Mouse (Mus musculus) CH12.LX (cell line): ENCODE data around the gene Mast3. TPM values are rescaled to one million over a fixed set of nuclear protein-coding genes. Genes with fewer than 3 reads are reported as not detected.

ENCODE experiments used
- DNase-seq: peaks from one replicate; pipeline ENCODE4 v3.0.0-alpha.2; 2013; ENCODE audit errors: extremely low read depth
- H3K27ac ChIP-seq: 2 replicates; pipeline ENCODE4 v1.5.1; 2012; ENCODE audit warnings: low read depth, mild to moderate bottlenecking, control low read depth, moderate library complexity; ENCODE audit not compliant: insufficient read depth
- H3K27me3 ChIP-seq: replicated peaks from 2 replicates; pipeline ENCODE3; 2012; ENCODE audit warnings: inconsistent platforms
- H3K36me3 ChIP-seq, 2 experiments: replicated peaks in 1 of 2; 2 replicates each; pipeline versions ENCODE3 to v1.6.1; 2012; ENCODE audit warnings: inconsistent platforms in 1 of 2, low read length in 1 of 2, mild to moderate bottlenecking in 1 of 2, mixed read lengths in 1 of 2, moderate library complexity in 1 of 2; ENCODE audit not compliant: control insufficient read depth in 1 of 2, insufficient read depth in 1 of 2
- H3K4me1 ChIP-seq, 2 experiments: 2 replicates each; pipeline ENCODE4 v1.6.1; 2012; ENCODE audit warnings: inconsistent platforms in 1 of 2, moderate library complexity in 1 of 2; ENCODE audit not compliant: insufficient read depth in 2 of 2, control insufficient read depth in 1 of 2
- H3K4me2 ChIP-seq: 2 replicates; pipeline ENCODE4 v1.6.1; 2012; ENCODE audit warnings: low read depth, mild to moderate bottlenecking, control low read depth; ENCODE audit not compliant: poor library complexity, insufficient read depth, severe bottlenecking
- H3K4me3 ChIP-seq, 3 experiments: fragments of 150-350 bp in 1 of 3; sonication (generic) in 1 of 3; replicated peaks in 1 of 3; 2 replicates each; pipeline versions ENCODE3 to v1.5.1; 2011 to 2012; ENCODE audit warnings: low read depth in 2 of 3, low read length in 2 of 3, mild to moderate bottlenecking in 2 of 3, moderate library complexity in 2 of 3, control low read depth in 1 of 3, improper control_type of control experiment in 1 of 3, inconsistent platforms in 1 of 3, mixed read lengths in 1 of 3; ENCODE audit not compliant: poor library complexity in 1 of 3
- H3K79me2 ChIP-seq: replicated peaks from 2 replicates; pipeline ENCODE4 v1.6.1; 2012; ENCODE audit warnings: mild to moderate bottlenecking, moderate library complexity; ENCODE audit not compliant: control insufficient read depth, poor library complexity, insufficient read depth, severe bottlenecking; ENCODE audit errors: extremely low read depth
- H3K9ac ChIP-seq: 2 replicates; pipeline ENCODE4 v1.6.1; 2012; ENCODE audit warnings: low read depth, mild to moderate bottlenecking, control low read depth, moderate library complexity; ENCODE audit not compliant: insufficient read depth
- H3K9me3 ChIP-seq: replicated peaks from 2 replicates; pipeline ENCODE3; 2012; ENCODE audit warnings: low read length, inconsistent platforms, mixed read lengths
- CHD1 ChIP-seq: IDR thresholded peaks from 2 replicates; pipeline ENCODE4 v1.6.1; 2012; ENCODE audit warnings: low read depth, low read length, improper control_type of control experiment, inconsistent platforms
- CTCF ChIP-seq, 2 experiments: IDR thresholded peaks in 1 of 2; conservative IDR thresholded peaks in 1 of 2; 2 replicates each; pipeline ENCODE4 v1.5.1; 2011 to 2012; ENCODE audit warnings: low read depth in 2 of 2, low read length in 2 of 2, improper control_type of control experiment in 1 of 2, inconsistent platforms in 1 of 2, mild to moderate bottlenecking in 1 of 2, moderate library complexity in 1 of 2
- ELF1 ChIP-seq: IDR thresholded peaks from 2 replicates; pipeline ENCODE4 v1.6.1; 2014; ENCODE audit warnings: low read depth, mild to moderate bottlenecking, inconsistent platforms, low read length, improper control_type of control experiment
- EP300 ChIP-seq: IDR thresholded peaks from 2 replicates; pipeline ENCODE4 v1.6.1; 2011; ENCODE audit warnings: low read length, improper control_type of control experiment
- GABPA ChIP-seq: IDR thresholded peaks from 2 replicates; pipeline ENCODE4 v1.6.1; 2012; ENCODE audit warnings: low read depth, low read length, improper control_type of control experiment, inconsistent platforms; ENCODE audit not compliant: insufficient replicate concordance
- HCFC1 ChIP-seq: IDR thresholded peaks from 2 replicates; pipeline ENCODE4 v1.6.1; 2012; ENCODE audit warnings: low read depth, mild to moderate bottlenecking, inconsistent platforms, low read length, improper control_type of control experiment
- IRF4 ChIP-seq: IDR thresholded peaks from 2 replicates; pipeline ENCODE4 v1.6.1; 2014; ENCODE audit warnings: low read depth, mild to moderate bottlenecking, inconsistent platforms, low read length, improper control_type of control experiment
- JUN ChIP-seq: IDR thresholded peaks from 2 replicates; pipeline ENCODE4 v1.6.1; 2011; ENCODE audit warnings: low read depth, mild to moderate bottlenecking, low read length, improper control_type of control experiment, moderate library complexity; ENCODE audit not compliant: insufficient read depth
- JUND ChIP-seq: conservative IDR thresholded peaks from 2 replicates; pipeline ENCODE4 v1.6.1; 2011; ENCODE audit warnings: low read depth, low read length, improper control_type of control experiment
- KAT2A ChIP-seq: IDR thresholded peaks from 2 replicates; pipeline ENCODE4 v1.6.1; 2012; ENCODE audit warnings: low read length, improper control_type of control experiment, inconsistent platforms; ENCODE audit not compliant: insufficient replicate concordance
- MAZ ChIP-seq: IDR thresholded peaks from 2 replicates; pipeline ENCODE4 v1.6.1; 2012; ENCODE audit warnings: low read depth, mild to moderate bottlenecking, inconsistent platforms, low read length, improper control_type of control experiment, moderate library complexity
- MXI1 ChIP-seq: IDR thresholded peaks from 2 replicates; pipeline ENCODE4 v1.6.1; 2011; ENCODE audit warnings: mild to moderate bottlenecking, low read depth, low read length, improper control_type of control experiment
- MYC ChIP-seq: IDR thresholded peaks from 2 replicates; pipeline ENCODE4 v1.6.1; 2011; ENCODE audit warnings: low read depth, mild to moderate bottlenecking, improper control_type of control experiment, low read length
- NRF1 ChIP-seq: IDR thresholded peaks from 2 replicates; pipeline ENCODE4 v1.6.1; 2014; ENCODE audit warnings: low read depth, mild to moderate bottlenecking, inconsistent platforms, low read length, improper control_type of control experiment, moderate library complexity
- POLR2A ChIP-seq: IDR thresholded peaks from 2 replicates; pipeline ENCODE4 v1.6.1; 2011; ENCODE audit warnings: low read depth, mild to moderate bottlenecking, improper control_type of control experiment, low read length
- RAD21 ChIP-seq: IDR thresholded peaks from 2 replicates; pipeline ENCODE4 v1.6.1; 2011; ENCODE audit warnings: low read depth, mild to moderate bottlenecking, low read length, improper control_type of control experiment, moderate library complexity
- SIN3A ChIP-seq: IDR thresholded peaks from 2 replicates; pipeline ENCODE4 v1.6.1; 2012; ENCODE audit warnings: low read length, improper control_type of control experiment, inconsistent platforms
- SMC3 ChIP-seq: IDR thresholded peaks from 2 replicates; pipeline ENCODE4 v1.6.1; 2011; ENCODE audit warnings: low read depth, low read length, improper control_type of control experiment
- TBP ChIP-seq: conservative IDR thresholded peaks from 2 replicates; pipeline ENCODE4 v1.6.1; 2011; ENCODE audit warnings: low read depth, low read length, improper control_type of control experiment
- TCF12 ChIP-seq: IDR thresholded peaks from 2 replicates; pipeline ENCODE4 v1.6.1; 2014; ENCODE audit warnings: low read depth, mild to moderate bottlenecking, inconsistent platforms, low read length, improper control_type of control experiment
- UBTF ChIP-seq: IDR thresholded peaks from 2 replicates; pipeline ENCODE4 v1.6.1; 2012; ENCODE audit warnings: low read depth, mild to moderate bottlenecking, inconsistent platforms, low read length, improper control_type of control experiment, moderate library complexity
- ZC3H11A ChIP-seq: IDR thresholded peaks from 2 replicates; pipeline ENCODE4 v1.6.1; 2012; ENCODE audit warnings: low read depth, mild to moderate bottlenecking, inconsistent platforms, low read length, improper control_type of control experiment
- ZKSCAN1 ChIP-seq: IDR thresholded peaks from 2 replicates; pipeline ENCODE4 v1.6.1; 2012; ENCODE audit warnings: low read depth, inconsistent platforms, low read length, improper control_type of control experiment, borderline replicate concordance
- ZNF384 ChIP-seq: IDR thresholded peaks from 2 replicates; pipeline ENCODE4 v1.6.1; 2012; ENCODE audit warnings: low read depth, low read length, improper control_type of control experiment, inconsistent platforms
- dilution Hi-C: fragments of 300-500 bp; cut with MboI; formaldehyde crosslinking; loops from 2 replicates; pipeline ENCODE4 v1.14.3; 2020; ENCODE audit warnings: low sequenced_read_pairs; ENCODE audit not compliant: extremely low pct_unique_long_range_greater_than_20kb, extremely low pct_ligation_motif_present
- in situ Hi-C: fragments of 300-500 bp; cut with MboI; formaldehyde crosslinking; loops from 3 replicates; pipeline ENCODE4 v1.14.3; 2019; ENCODE audit warnings: low sequenced_read_pairs, low pct_ligation_motif_present, low pct_unique_long_range_greater_than_20kb, mixed read lengths
- polyA plus RNA-seq: library from polyadenylated mRNA; unstranded; fragments of >175 nt; gene quantifications from 2 replicates; pipeline ENCODE4 v1.2.1, GENCODE M21; 2012; ENCODE audit warnings: low read depth; ENCODE audit not compliant: insufficient read length
- total RNA-seq, 2 experiments: library from RNA; depleted of rRNA; stranded (reverse); fragments of 300-350 nt in 1 of 2; fragments of >200 nt in 1 of 2; gene quantifications; 2 replicates each; pipeline ENCODE4 v1.2.3; 2012 to 2014

Mast3 gene
- total and polyA plus RNA-seq, 3 experiments = 7.0 to 23.4 (median 11.6) TPM

DNA sequence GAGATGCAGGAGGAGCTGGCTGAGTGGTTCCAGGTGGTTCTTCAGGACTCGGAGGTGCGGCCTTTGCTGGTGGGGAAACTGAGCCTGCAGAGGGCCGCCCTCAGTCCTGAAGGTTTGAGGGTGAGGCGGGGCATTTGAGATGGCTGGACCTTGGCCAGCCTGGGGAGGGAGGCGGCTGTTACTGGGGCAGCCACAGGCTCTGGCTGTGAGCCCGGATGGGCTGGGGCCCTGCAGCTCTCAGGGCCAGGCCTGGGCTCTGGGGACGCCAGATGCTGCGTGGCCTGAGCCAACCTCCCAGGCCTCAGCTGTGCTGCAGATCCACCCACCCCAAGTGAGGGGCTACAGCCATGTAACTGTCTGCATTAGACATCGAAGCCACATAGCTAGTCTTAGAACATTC lies 31.0 kb downstream of the Mast3 start:
- Histone ChIP-seq H3K27me3 (no peaks in the 10 kb centered on the region), H3K9ac (peak overlapping the region; percentile 24; the same call in 1 of the 2 replicates), H3K27ac (peak overlapping the region; percentile 83), H3K4me1 (peaks cover 56 to 76% of the 10 kb centered on the region in 2 experiments), H3K79me2 (peaks cover 7% of the 10 kb centered on the region; the same call in 1 of the 2 replicates), H3K9me3 (no peaks in the 10 kb centered on the region), H3K36me3 (peaks cover 37 to 64% of the 10 kb centered on the region in 2 experiments), H3K4me2 (peak overlapping the region; percentile 78), H3K4me3 (peak overlapping the region in 1 of 3 experiments; percentile 14)
- in situ Hi-C loops = no loop called here
- no peak for DNase-seq
- dilution Hi-C loops = no loop called here
- TF ChIP-seq TCF12 (0 out of 2 replicates have a peak, but pooled peaks have one; percentile 36), SIN3A (peak; percentile 64; the same call in 1 of the 2 replicates), CTCF (conservative IDR thresholded peaks at IDR 0.05 in 1 of 2, IDR thresholded peaks at IDR 0.05 in 1 of 2; ENCODE audit: low read depth in 2 of 2, low read length in 2 of 2) (no peak), CHD1 (no peak), MYC (no peak)

DNA sequence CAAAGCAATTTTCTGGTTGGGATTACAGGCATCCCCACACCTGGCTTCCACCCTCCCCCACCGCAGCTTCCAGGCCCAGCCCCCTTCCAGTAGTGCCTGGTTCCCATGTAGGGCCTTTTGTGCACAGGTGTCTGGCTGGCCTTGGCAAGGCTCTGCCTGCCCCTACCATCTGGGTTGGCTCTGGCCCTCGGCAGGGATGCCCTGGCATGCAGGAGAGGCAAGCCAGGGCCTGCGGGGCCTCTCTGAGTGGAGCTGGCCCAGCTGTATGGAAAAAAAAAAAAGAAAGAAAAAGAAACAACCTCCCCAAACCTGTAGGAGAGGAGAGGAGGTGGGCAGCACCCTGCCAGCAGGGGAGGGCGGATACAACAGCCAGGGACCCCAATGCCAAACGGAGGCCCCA lies 31.4 kb downstream of the Mast3 start:
- H3K27me3 ChIP-seq = no peaks in the 10 kb centered on the region
- no peak for TF ChIP-seq SMC3
- no peak for TF ChIP-seq ZKSCAN1
- TF ChIP-seq CHD1 = peak; percentile 86; the same call in 1 of the 2 replicates
- TF ChIP-seq ZNF384 = peak; percentile 74
- no peak for TF ChIP-seq RAD21
- no peak for TF ChIP-seq KAT2A
- no peak for TF ChIP-seq EP300
- TF ChIP-seq TCF12 = peak; percentile 77; the same call in 1 of the 2 replicates
- peak overlapping the region; percentile 78 for H3K4me2 ChIP-seq
- DNase-seq = no peak
- H3K9ac ChIP-seq = 0 out of 2 replicates have a peak overlapping the region, but pooled peaks have one; percentile 24
- in situ Hi-C loops (no loop called here), dilution Hi-C loops (no loop called here)
- H3K9me3 ChIP-seq = no peaks in the 10 kb centered on the region
- peak overlapping the region; percentile 83 for H3K27ac ChIP-seq
- H3K4me1 ChIP-seq = peaks cover 56 to 77% of the 10 kb centered on the region in 2 experiments
- no peak overlapping the region for H3K4me3 ChIP-seq
- peaks cover 37 to 64% of the 10 kb centered on the region in 2 experiments for H3K36me3 ChIP-seq
- H3K79me2 ChIP-seq = peaks cover 7% of the 10 kb centered on the region; the same call in 1 of the 2 replicates

DNA sequence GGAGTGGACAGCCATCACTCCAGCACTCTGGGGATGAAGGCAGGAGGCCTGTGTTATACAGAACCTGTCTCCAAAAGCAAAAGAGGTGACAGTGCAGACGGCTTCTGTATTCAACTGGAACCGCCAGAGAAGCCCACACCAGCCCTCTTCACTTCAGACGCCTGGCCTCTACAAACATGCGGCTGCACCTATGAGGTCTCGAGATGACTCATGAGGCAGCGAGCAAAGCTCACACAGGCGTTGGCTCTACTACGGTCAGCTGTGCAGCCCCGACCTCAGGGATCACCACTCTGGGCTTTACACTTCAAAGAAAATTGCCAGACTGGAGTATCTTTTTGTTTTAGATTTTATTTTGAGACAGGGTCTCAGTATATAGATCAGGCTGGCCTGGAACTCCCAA lies 32.0 kb downstream of the Mast3 start:
- dilution Hi-C loops = no loop called here
- Histone ChIP-seq H3K9me3 (no peaks in the 10 kb centered on the region), H3K27ac (peak overlapping the region; percentile 83), H3K79me2 (peaks cover 7% of the 10 kb centered on the region; the same call in 1 of the 2 replicates), H3K4me2 (peak overlapping the region; percentile 18), H3K4me1 (peaks cover 54 to 77% of the 10 kb centered on the region in 2 experiments), H3K36me3 (peaks cover 32 to 59% of the 10 kb centered on the region in 2 experiments), H3K27me3 (no peaks in the 10 kb centered on the region), H3K9ac (0 out of 2 replicates have a peak overlapping the region, but pooled peaks have one; percentile 6), H3K4me3 (no peak overlapping the region)
- peak; percentile 78 for DNase-seq
- in situ Hi-C loops = no loop called here
- TF ChIP-seq MAZ (0 out of 2 replicates have a peak, but pooled peaks have one; percentile 42), TBP (no peak), KAT2A (no peak), ZKSCAN1 (no peak), JUND (peak; percentile 88), POLR2A (no peak), UBTF (peak; percentile 78; the same call in 1 of the 2 replicates), JUN (peak; percentile 67; the same call in 1 of the 2 replicates), CHD1 (no peak), GABPA (no peak), MYC (peak; percentile 93), MXI1 (peak; percentile 89), ELF1 (peak; percentile 28; the same call in 1 of the 2 replicates), ZC3H11A (no peak), IRF4 (peak; percentile 97), NRF1 (no peak), HCFC1 (no peak), TCF12 (no peak; the same call in 1 of the 2 replicates)
